Mouse (Mus musculus): ENCODE data around the gene Crebbp.

The Crebbp gene

GRCm38 (mm10) chr16:4034476-4034875 is 179.3 kb downstream of the Crebbp start:
- POLR2A ChIA-PET, result interaction anchor here in 3 of 4 experiments (0.5 to 2.4 kb wide), 12 partner anchors 10 to 178 kb away, joined by 3 to 12 read pairs (median 4); partner anchors contain the start of genes Slx4 (in 2 of the 3) and Trap1 (in 1 of the 3)
- CTCF ChIA-PET, result interaction anchor here in 1 of 4 experiments (1.2 kb wide), 1 partner anchor 11 kb away, joined by 3 read pairs; no protein-coding TSS in a partner anchor

DNA sequence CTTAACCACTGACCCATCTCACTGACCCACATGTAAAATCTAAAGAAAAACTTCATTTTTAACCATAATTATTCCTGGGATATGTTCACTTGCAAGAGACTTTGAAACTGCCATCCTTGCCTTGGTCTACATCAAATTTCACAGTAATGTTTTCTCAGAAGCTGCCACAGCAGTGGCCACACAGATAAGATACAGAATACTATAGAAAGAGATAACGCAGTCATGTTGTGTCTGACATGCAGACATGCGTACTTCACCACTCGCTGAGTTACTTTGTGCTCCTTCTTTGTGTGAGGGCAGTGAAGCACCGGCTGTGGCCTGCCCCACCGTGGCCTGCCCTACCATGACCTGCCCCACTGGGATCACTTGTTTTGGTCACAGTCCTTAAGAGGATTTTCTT is 179.8 kb downstream of the Crebbp start:
- POLR2A ChIA-PET, result interaction anchor here in 3 of 4 experiments (0.5 to 1.6 kb wide), 8 partner anchors 9 to 178 kb away, joined by 3 to 6 read pairs (median 4); partner anchors contain the start of gene Slx4 (in 2 of the 3)
- CTCF ChIA-PET, result no interaction called here

DNA sequence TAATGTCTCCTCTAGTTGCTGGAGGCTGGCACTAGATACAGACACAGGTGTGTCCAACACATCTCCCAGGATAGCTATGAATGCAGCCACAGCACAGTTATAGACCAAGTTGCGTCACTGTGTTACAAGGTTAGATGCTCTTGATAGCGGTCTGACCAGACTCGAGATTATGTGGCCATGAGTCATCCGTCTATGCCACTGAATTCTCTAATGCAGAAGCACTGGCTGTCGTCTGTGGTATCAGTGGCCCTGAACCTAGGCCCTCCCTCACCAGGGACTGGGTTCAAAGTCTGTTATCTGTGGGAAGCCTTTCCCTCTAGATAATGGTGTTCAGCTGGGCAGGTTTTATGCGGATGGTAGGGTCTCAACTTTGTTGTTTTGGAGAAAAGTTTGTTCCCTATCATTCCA is 181.5 kb downstream of the Crebbp start:
- ChIA-PET POLR2A (interaction anchor here in 3 of 4 experiments (0.5 to 2.1 kb wide), 4 partner anchors 10 to 266 kb away, joined by 4 to 7 read pairs (median 4); no protein-coding TSS in a partner anchor), CTCF (interaction anchor here in 1 of 4 experiments (0.9 kb wide), 1 partner anchor 26 kb away, joined by 3 read pairs; no protein-coding TSS in a partner anchor)

GRCm38 (mm10) chr16:4031441-4032274 is 182.1 kb downstream of the Crebbp start:
- POLR2A ChIA-PET, result interaction anchor here in 3 of 4 experiments (0.5 to 2.1 kb wide), 12 partner anchors 10 to 267 kb away, joined by 3 to 8 read pairs (median 4); partner anchors contain the start of genes Slx4 (in 2 of the 3), Gm20695 (in 1 of the 3) and Zfp597 (in 1 of the 3)
- CTCF ChIA-PET, result interaction anchor here in 2 of 4 experiments (0.6 to 0.9 kb wide), 2 partner anchors 27 to 325 kb away, joined by 3 read pairs; no protein-coding TSS in a partner anchor

Data from embryonic stem cell, embryonic (primary cell).